Mouse (Mus musculus): ENCODE measurements at regions not wholly inside any gene's neighbourhood (a gene's known extent, or its start where the extent isn't known, plus 50 kb on each side); places are given as distances from the start of the nearest gene placed in this dataset.
A peak's percentile ranks its signal among the peaks of the same experiment; 100 is the strongest.
"Not testable (repeated sequence)": the region's sequence is repeated elsewhere in the genome, so short reads cannot be mapped to it uniquely, and the experiment has no call there.

GRCm38 (mm10) chr17:15247546-15248416, 128.9 kb downstream of the Dll1 start:
- peak in 1 of 2 experiments; percentile 5 for DNase-seq (ENCODE audit: extremely low spot score in 1 of 2, low spot score in 1 of 2)

DNA sequence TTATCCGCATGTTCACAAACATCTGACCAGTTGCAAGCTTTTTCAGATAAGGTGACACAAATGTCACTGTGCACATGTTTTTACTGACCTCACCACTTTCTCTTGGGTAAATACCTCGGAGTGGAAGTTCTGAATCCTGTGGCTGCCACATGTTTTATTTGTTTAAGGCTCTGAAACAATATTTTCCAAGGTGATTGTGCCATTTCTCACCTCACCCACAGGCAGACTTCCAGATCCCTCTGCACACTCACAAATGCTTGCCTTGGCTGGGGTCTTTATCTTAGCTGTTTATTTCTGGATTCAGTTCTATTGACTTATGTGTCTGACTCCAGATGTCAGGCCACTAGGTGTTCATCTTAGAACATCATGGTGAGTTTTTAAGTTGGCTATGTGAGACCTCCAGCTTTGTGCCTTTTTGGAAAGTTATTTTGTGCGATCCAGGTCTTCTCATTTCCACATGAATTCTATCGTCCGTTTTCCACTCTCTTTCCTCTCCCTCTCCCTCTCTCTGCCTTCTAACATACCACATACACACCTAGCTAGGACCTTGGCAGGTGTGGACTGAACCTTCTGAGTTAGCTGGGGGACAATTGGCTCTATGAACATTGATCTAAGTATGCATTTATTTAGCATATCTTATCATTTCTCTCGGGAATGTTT, 133.6 kb downstream of the Dll1 start:
- no peak for DNase-seq (ENCODE audit: extremely low spot score in 1 of 2, low spot score in 1 of 2)

DNA sequence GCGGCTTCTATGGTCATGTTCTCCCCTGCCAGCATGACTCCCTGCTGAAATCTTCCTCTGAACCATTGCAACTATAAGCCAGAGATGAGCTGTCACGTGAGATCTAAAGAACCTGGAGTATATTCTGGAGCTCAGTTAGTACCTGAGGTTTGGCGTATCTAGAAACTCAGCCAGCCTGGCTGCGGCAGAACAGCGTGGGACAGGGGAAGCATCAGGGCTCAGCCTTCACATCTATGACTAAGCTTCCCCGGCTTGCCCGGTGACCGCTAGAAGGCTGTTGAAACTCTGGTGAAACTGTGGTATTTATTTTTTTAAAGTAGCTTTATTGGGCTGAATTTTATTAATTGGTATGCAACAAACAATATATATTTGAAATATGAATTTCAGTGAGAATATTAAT, 134.3 kb downstream of the Dll1 start:
- no peak for DNase-seq (ENCODE audit: extremely low spot score in 1 of 2, low spot score in 1 of 2)

GRCm38 (mm10) chr17:15241491-15241890, 135.2 kb downstream of the Dll1 start:
- DNase-seq (ENCODE audit: extremely low spot score in 1 of 2, low spot score in 1 of 2): no peak

DNA sequence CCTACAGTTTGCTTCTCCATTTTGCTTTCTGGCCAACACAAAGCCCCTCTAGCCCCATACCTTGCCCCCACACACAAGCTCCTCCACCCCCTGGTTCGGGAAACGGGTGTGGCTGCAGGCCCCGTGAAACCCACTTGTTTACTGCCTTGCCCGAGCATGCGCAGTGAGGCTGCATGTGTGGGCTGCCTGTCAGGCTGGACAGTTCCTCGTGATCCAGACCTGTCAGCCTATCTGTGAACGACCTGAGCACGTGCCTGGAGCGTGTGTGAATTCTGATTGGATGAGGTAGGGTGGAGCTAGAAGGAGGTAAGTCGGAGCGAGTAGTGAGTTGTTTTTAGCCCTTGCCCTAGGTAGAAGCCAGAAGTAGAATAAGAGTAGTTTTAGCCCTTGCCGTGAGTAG, 136.0 kb downstream of the Dll1 start:
- not testable (repeated sequence) for DNase-seq (ENCODE audit: extremely low spot score in 1 of 2, low spot score in 1 of 2)

GRCm38 (mm10) chr17:15240011-15240410, 136.7 kb downstream of the Dll1 start:
- no peak for DNase-seq (ENCODE audit: extremely low spot score in 1 of 2, low spot score in 1 of 2)

DNA sequence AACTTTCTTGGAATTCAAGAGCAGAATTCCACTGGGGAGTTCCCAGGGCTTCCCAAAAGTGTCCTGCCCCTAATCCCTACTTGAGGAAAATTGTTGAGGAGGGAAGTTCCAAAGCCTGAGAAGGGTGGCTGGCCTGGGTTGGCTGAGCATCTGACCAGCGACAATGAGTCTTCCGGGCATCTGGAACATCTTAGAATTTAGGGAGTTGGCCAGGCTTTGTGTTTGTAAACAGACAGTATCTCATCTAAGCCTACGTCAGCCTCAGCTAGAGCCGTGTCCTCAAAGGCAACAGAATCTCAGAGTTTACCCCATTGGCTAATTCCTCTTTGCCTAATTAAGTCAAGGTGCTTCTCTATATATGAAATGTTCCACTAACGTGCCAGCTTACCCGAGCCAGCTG, 141.6 kb downstream of the Dll1 start:
- no peak for DNase-seq (ENCODE audit: extremely low spot score in 1 of 2, low spot score in 1 of 2)

- DNase-seq (ENCODE audit: extremely low spot score in 1 of 2, low spot score in 1 of 2): no peak
Measured at GRCm38 (mm10) chr17:15231175-15231574, 145.5 kb downstream of the Dll1 start.

- no peak for DNase-seq (ENCODE audit: extremely low spot score in 1 of 2, low spot score in 1 of 2)
Measured at GRCm38 (mm10) chr17:15229159-15229558, 147.5 kb downstream of the Dll1 start.

DNA sequence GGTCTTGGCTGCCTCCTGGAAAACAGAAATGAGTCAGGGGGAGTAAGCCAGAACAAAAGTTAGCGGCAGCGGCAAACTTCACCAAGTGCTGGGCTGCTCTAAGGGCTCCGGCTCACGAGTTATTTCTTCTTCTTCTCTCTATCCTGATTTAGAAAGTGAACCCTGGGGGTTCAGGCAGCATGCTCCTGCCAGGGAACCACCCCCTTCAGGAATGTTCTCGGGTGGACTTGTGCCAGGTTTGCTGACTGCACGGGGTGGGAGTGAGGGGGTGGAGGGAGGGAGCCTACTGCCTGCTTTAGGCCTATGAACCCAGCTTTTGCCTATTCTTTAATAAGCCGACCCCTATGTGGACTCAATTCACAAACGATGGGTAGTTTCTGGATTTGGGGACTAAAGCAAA, 148.6 kb downstream of the Dll1 start:
- DNase-seq (ENCODE audit: extremely low spot score in 1 of 2, low spot score in 1 of 2): no peak

DNA sequence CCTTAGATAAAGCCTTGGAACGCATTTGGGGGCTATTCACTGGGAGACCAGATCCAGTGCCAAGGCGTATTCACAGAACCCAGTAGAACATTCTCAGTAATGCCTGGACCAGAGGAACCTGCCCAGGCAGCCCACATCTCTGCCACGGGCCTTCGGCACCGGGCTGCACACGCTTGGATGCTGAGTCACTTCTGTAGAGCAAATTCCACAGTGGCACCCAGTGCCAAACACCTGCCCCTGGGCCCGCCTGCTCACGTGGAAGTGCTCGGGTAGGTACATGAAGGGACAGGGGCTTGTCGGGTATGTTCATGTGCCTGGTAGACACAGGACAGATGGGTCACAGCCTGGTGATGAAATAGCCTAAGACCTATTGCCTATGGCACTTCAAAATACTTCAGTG, 152.8 kb downstream of the Dll1 start:
- DNase-seq (ENCODE audit: extremely low spot score in 1 of 2, low spot score in 1 of 2): no peak

- DNase-seq (ENCODE audit: extremely low spot score in 1 of 2, low spot score in 1 of 2): no peak
Measured at GRCm38 (mm10) chr17:15222923-15223322, 153.7 kb downstream of the Dll1 start.

DNA sequence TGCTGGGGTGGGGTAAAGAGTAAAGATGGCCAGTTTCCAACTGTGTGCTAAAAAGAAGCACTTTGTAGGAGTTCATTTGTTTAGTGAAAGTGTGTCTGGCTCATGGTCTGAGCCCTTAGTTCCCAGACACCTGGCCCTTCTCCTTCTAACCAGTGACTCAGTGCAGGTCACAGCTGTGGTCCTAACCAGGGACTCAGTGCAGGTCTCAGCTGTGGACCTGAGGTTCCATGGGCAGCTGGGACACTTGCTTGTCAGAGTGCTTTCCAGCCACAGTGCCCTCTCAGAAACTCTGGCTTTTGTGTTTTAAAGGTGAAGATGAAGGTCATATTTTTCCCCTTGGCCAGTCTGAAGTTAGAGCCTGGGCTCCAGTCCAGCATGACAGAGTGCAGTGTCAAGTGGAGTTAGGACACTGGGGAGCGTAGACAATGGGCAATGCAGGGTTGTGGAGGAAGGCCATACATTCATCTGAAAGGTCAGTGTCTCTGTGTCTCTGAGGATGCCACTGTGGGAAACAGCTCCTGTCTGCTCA, 162.5 kb downstream of the Dll1 start:
- no peak for DNase-seq (ENCODE audit: extremely low spot score in 1 of 2, low spot score in 1 of 2)

- no peak for DNase-seq (ENCODE audit: extremely low spot score in 1 of 2, low spot score in 1 of 2)
Measured at GRCm38 (mm10) chr17:15208808-15209173, 167.5 kb upstream of the Gm3448 start.

DNA sequence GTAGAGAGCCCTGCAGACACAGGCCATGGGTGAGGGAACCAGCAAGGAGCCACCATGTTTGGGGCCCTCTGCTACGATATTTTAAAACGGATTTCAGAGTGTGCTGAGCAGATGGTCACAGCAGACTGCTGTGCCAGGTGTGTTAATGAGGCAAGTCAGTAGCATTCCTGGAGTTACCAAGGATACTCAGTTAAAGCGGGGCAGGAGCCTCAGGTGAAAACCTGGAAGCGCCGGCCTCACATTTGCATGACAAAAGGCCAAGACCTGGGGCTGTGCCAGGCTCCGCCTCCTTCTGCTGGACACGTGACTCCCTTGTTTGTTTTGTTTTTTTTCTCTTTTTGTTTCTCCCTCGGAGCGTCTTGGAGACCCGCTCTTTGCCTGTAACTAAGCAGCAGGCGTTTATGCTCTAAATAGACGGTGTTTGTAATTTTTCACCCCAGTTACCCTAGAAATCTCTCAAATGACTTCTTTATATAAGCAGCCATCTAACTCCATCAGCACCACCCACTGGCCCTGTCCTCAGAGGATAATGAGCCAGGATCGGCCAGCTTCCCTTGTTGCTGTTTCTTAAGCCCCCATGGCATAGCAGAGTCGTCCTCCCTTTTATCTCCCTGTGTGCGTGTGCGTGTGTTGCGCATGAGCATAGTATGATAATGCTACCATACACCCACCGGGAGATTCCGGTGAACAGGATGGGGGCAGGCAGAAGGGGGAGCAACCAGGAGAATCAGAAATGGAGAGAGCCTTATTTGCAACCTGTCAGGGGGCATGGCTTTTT, 166.9 kb upstream of the Gm3448 start:
- DNase-seq (ENCODE audit: extremely low spot score in 1 of 2, low spot score in 1 of 2): peak; percentile 22 to 67

DNA sequence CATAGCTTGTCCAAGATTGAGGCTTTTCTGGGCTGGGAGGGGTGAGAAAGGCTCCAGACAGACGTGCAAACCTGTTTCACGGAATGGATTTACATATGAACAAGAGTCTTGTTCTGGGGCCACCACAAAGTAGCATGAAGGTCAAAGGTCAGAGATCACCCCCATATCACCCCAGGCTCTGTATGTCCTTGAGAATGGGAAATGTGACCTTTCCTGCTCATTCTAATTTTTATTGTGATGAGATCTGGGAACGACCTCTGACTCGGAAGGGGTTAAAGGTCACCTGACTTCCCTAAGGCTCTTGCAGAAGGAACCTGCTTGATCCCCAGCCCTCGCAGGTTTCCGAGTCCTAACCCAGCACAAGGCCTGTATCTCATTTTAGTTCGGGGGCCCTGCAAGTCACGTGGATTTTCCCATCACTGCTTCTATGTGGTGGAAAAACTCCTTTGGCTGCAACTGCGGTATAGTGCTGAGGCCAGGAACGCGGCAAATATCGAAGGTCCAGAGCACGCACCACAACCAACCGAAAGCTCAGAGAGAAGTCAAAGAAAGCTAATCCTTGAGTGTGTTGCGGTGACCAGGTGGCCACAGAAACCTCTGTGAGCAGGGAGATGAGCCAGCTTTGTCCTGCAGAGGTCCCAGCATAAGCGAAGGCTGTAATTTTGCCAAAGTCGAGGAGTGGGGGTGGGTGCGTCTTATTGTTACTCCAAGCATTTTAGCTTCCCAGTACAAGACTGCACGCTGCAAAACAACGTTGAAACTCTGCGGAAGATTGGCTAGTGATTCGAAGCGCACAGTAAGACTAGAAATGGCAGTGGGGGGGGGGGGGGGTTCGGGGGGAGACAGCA, 166.1 kb upstream of the Gm3448 start:
- DNase-seq (ENCODE audit: extremely low spot score in 1 of 2, low spot score in 1 of 2): peak in 1 of 2 experiments; percentile 17

DNA sequence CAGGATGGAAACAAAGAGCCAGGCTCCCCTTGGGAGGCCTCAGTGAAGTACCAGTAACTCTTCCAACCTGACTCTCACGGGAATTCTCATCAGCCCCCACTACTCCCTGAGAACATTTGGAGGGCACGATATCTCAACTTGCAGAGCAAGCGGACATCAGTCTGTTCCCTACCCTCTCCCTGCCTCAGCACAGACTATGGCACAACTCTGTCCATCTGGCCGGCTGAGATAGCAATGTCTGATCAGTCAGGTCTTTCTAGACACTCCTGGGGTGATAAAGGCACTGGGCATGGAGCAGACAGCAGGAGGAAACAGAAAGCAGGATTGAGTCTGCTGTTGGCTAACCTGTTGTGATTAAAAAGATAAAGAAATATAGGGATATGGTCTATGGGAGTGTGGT, 164.5 kb upstream of the Gm3448 start:
- DNase-seq (ENCODE audit: extremely low spot score in 1 of 2, low spot score in 1 of 2): no peak

DNA sequence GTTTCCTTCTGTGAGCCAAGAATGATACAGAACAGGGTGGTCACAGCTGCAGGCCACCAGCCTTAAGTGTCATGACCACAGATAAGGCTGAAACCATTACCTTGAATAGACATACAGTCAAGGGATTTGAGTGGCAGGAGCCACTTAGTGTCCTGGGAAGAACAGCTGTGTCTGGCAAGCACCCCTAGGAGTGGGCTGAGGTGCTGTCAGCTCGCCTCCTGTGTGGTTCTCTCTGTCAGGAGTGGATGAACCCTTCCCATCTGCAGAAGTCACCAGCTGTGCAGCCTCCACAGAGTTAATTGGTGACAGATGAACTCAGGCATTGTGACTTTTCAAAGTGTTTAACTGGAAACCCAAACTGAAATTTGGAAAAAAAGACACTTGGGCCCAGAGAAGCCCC, 163.2 kb upstream of the Gm3448 start:
- no peak for DNase-seq (ENCODE audit: extremely low spot score in 1 of 2, low spot score in 1 of 2)

DNA sequence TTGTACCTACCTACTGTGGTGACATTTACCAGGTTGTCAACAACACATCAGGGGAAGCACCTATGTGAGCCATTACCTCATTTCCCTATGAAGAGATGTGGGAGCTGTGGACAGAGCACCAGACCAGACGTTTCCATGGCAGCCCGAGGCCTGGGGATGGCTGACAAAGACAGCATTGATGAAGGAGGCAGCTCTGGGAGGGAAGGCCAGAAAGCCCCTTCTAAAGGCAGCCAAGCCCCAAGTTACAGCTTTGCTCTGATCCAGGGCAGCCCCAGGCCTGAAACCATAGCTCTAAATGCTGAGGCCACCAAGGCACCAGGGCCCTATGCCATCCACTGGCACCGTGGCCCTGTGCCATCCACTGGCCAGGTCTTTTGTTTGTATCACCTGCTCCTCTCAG, 157.9 kb upstream of the Gm3448 start:
- no peak for DNase-seq (ENCODE audit: extremely low spot score in 1 of 2, low spot score in 1 of 2)

DNA sequence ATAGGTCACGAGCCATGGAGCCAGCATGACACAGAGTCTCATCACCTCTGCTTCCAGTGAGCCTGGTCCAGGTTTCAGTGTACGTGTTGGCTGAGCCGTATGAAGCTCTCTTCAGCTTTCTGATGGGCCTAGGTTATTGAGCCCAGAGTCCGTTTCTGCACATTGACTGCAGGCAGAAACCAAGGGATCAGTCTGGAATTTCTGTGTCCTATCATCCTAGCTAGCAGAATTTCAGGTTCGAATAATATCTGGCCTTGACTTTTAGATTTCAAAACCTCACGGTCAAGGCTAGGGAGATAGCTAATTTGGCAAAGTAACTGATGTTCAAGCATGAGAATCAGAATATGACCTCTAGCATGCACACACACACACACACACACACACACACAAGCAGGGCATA, 156.0 kb upstream of the Gm3448 start:
- no peak for DNase-seq (ENCODE audit: extremely low spot score in 1 of 2, low spot score in 1 of 2)

Data from frontal cortex, adult 2 months (tissue).